Mouse (Mus musculus) right cerebral cortex, postnatal 4 days (tissue): ENCODE measurements around the gene Gan.

Source experiments
- DNase-seq: peaks from one replicate; pipeline ENCODE4 v3.0.0-alpha.2; 2022

Gene Gan

DNA sequence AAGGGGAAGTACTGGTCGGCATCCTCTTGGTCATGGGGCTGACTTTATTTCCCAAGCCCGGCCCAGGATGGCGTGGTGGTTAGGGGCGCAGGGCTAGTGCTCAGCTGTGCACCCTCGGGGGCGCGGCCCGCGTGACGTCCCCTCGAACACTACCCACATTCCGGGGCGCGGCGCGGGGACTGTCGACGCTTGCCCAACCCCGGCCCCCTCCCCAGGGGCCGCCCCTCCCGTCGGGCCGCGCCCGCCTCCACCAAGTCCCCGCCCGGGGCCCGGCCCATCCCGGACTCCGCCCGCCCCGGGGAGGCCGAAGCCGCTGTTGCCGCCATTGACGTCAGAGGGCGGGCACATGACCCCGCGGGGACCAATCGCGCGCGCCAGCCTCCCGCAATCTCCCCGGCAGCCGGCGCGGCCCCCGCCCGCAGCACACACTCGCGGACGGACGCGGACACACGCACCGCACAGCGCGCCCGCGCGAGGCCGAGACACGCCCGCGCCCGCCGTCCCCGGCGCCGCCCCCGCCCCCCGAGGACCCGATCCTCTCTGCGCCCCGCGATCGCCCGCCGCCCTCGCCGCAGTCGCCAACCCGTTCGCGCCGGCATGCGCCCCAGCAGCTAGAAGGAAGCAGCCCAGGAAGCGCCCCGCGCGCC is 98.5 kb downstream of the Gan start:
- DNase-seq, result peak; percentile 95

- peak; percentile 58 for DNase-seq
Measured at GRCm38 (mm10) chr8:117257029-117257820, 99.3 kb downstream of the Gan start, which contains the start of gene Cmip. Gene Cmip, plus strand, starts transcription at chr8:117257064.

DNA sequence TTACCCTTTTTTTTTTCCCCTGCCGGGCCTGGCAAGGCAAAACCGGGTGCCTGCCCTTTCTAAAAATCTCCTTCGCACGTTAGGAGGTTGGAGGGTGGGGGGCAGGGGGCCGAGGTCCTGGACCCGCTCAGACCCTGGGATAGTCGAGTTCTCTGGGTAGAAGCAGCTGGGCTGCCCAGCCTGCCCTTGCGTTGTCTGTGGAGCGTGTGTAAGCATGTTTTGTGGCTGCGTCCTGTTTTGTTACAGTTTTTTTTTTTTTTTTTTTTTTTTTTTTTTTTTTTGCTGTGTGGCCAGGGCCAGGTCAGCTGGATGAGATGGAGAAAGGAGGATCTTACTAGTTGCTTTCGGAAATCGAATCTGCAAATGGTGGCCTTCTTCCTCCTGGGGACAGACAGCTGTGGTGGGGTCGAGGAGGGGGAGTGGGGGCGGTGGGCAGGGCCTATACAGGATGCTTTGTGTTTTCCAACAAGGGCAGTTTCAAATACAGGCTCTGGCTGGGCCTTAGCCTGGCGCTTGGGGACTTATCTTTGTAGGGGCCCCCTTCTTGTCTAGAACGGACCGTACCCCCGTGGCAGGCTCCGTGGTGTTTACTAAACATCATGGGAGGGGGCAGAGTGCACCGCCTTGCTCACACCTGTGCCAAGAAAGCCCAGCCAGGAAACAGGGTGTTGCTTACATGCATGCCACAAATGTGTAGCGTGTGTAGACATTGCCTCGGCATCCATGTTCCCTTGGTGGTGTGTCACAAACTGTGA is 100.1 kb downstream of the Gan start:
- DNase-seq, result peak; percentile 29

DNA sequence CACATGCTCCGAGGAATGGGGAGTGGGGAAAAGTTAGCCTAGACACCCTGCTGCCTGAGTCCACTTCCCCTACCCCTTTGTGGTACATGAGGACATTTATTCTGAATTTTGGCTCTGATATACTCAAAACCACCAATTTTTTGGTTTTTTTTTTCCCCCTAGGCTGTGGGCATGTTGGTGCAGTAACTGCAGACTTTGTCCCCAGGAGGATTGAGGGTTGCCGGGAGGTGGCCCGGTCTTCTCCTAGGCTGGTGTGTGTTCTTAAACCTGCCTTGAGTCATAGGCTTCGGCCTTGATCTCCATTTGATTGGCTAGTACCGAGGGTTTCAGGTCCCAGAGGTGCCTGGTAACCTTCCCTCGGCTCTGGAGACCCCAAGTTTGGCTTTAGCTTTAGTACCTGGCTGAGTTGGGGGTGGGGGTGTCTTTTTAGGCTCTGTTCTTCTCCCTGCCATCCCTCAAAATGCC is 100.7 kb downstream of the Gan start:
- DNase-seq, result no peak

DNA sequence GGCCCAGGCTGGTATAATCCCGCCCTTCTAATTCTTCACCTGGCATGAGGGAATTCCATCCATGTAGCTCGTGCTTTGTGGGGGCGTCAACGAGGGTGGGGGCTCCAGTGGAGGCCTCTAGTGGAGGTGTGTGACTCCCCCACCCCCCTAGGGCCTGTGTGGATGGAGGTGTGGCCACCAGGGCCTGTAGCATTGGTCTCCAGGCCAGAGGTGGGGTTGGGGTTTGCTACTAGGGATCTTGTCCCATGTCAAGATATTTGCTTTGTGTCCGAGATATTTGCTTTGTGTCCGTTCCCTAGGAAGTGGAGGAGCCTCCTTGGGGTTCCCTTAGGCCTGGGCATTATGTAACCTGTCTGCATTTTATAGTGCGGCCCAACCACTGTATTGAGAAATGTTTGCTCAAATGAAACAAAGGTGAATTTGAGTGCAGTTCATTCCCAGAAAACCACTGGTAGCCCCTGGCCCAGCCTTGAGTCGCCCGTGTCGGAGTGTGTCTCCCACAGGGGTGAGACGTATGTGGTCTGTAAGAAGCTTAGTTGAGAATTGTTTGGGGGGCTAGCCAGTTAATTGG is 101.6 kb downstream of the Gan start:
- no peak for DNase-seq

GRCm38 (mm10) chr8:117260234-117260929 is 102.4 kb downstream of the Gan start:
- DNase-seq, result no peak

GRCm38 (mm10) chr8:117260930-117261475 is 103.1 kb downstream of the Gan start:
- DNase-seq, result peak; percentile 33

GRCm38 (mm10) chr8:117261702-117262101 is 103.8 kb downstream of the Gan start:
- no peak for DNase-seq

GRCm38 (mm10) chr8:117262685-117263084 is 104.8 kb downstream of the Gan start:
- DNase-seq, result no peak

DNA sequence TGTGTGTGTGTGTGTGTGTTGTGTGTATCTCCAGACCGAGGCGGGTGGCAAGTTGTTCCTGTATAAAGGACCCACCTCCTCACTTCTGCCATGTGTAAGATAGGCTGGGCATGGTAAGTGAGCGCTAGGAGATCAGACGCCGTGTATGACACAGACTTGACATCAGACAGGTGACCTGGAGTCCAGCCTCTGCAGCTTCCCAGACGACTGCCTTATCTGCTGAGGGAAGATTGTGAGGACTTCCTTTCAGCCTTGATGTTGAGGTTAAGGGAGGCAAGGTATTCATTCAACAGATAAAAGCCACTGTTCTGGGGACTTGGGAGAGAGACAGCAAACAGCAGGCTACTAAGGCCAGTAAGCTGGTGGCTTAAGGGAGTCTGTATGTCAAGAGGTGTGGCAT is 105.5 kb downstream of the Gan start:
- no peak for DNase-seq

DNA sequence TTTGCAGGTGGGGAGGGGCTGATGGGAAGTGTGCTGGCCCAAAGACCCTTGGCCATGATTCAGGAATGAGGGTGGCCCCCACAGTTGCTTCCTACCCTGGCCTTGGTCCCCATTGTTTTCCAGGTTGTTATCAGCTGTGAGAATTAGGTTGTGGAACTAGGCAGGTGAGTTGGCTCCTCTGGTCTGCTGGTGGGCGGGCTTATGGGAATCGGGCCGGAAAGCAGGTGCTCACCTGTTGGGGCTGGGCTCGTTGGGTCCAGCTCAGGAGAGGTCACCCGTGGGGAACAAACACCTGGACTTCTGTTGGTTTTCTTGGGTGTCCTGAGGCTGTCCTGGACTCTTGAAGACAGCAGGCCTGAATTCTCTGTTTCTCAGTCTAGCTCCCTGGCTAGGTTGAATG is 107.1 kb downstream of the Gan start:
- no peak for DNase-seq
